Mouse (Mus musculus): ENCODE measurements around the gene Aqp2.

DNA sequence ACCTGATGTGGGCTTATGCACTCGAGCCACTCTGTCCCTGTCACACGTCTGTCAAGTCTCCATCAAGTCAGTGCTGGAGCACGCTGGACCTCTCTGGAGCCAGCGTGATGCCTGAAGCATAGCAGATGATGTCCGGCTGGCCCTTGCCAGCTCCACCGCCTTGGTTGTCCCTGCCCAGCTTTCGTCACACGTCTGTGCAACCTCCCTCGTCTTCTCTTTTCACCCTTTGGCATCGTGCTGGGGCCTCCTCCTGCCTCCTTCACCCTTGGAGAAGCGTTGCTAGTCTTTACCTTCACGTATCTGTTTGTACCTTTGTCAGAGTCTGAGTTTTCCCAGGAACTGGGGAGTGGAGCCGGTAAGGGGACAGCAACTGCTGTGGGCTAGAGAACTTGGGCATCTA, 35.4 kb downstream of the Aqp2 start:
- TF ChIP-seq CTCF (IDR thresholded peaks at IDR 0.05; ENCODE audit: borderline replicate concordance, control insufficient read depth, extremely low read depth, insufficient read depth, low read length, poor library complexity), result no peak
- TF ChIP-seq POLR2A (IDR thresholded peaks at IDR 0.05; ENCODE audit: control insufficient read depth, extremely low read depth, insufficient read depth, low read length, poor library complexity), result no peak
